Mouse (Mus musculus) heart, postnatal 0 days (tissue): ENCODE data around the gene Gm10153. TPM values are rescaled to one million over a fixed set of nuclear protein-coding genes. Genes with fewer than 3 reads are reported as not detected.
"Not testable (repeated sequence)": the region's sequence is repeated elsewhere in the genome, so short reads cannot be mapped to it uniquely, and the experiment has no call there.

Experiments used
- ATAC-seq: fragments of 200-750 bp; cut with Nextera tagmentation; 2 replicates; pipeline ENCODE4 v1.8.0; 2017; ENCODE audit warnings: low read depth, moderate number of reproducible peaks, moderate library complexity; ENCODE audit not compliant: insufficient read depth
- DNase-seq: peaks from one replicate; pipeline ENCODE4 v3.0.0-alpha.2; 2016; ENCODE audit warnings: low spot score
- H3K27ac ChIP-seq: fragments of 300-500 bp; sonication (generic); 2 replicates; pipeline ENCODE4 v1.5.1; 2014; ENCODE audit warnings: low read depth, mild to moderate bottlenecking
- H3K27me3 ChIP-seq: fragments of 300-500 bp; sonication (generic); 2 replicates; pipeline ENCODE4 v1.6.1; 2014; ENCODE audit warnings: low read length, mixed read lengths; ENCODE audit not compliant: control insufficient read depth, insufficient read depth
- H3K36me3 ChIP-seq: fragments of 300-500 bp; sonication (generic); replicated peaks from 2 replicates; pipeline ENCODE4 v1.6.1; 2014; ENCODE audit warnings: low read length, mixed read lengths; ENCODE audit not compliant: control insufficient read depth, insufficient read depth
- H3K4me1 ChIP-seq: fragments of 300-500 bp; sonication (generic); 2 replicates; pipeline ENCODE4 v1.6.1; 2014; ENCODE audit warnings: antibody characterized with exemption; ENCODE audit not compliant: control insufficient read depth, insufficient read depth
- H3K4me2 ChIP-seq: fragments of 300-500 bp; sonication (generic); 2 replicates; pipeline ENCODE4 v1.6.1; 2014; ENCODE audit warnings: low read depth, mild to moderate bottlenecking, low read length, moderate library complexity
- H3K4me3 ChIP-seq: fragments of 300-500 bp; sonication (generic); 2 replicates; pipeline ENCODE4 v1.5.1; 2014; ENCODE audit warnings: low read depth, low read length
- H3K9ac ChIP-seq: fragments of 300-500 bp; sonication (generic); replicated peaks from 2 replicates; pipeline ENCODE4 v1.6.1; 2014; ENCODE audit warnings: low read depth, low read length, mixed read lengths
- H3K9me3 ChIP-seq: fragments of 300-500 bp; sonication (generic); replicated peaks from 2 replicates; pipeline ENCODE4 v1.6.1; 2016; ENCODE audit warnings: low read length; ENCODE audit not compliant: control insufficient read depth
- CTCF ChIP-seq: IDR thresholded peaks from 2 replicates; pipeline ENCODE4 v1.5.1; 2016; ENCODE audit warnings: antibody characterized with exemption, control low read depth, low read depth
- EP300 ChIP-seq: IDR thresholded peaks from 2 replicates; pipeline ENCODE4 v1.6.1; 2016; ENCODE audit warnings: antibody characterized with exemption, low read depth
- WGBS: fragments of 180-500 bp; shearing (Covaris S2); extraction: QIAGEN DNeasy Blood & Tissue Kit; methylation state at CpG from one replicate; pipeline ENCODE4 v1.1.7; 2014; 5-methylcytosine and 5-hydroxymethylcytosine counted together
- polyA plus RNA-seq: library from polyadenylated mRNA; unstranded; fragments of >200 nt; fragmentation: Nextera tagmentation; extraction: Ambion mirVana; gene quantifications from 2 replicates; pipeline ENCODE4 v1.2.1, GENCODE M21; 2015
- total RNA-seq: library from RNA; depleted of rRNA; stranded (reverse); fragments of >200 nt; gene quantifications from 2 replicates; pipeline ENCODE4 v1.2.3, GENCODE M21; 2014; ENCODE audit warnings: low replicate concordance; rRNA removed

Gm10153 gene
- total and polyA plus RNA-seq, 2 experiments from 2014 or later = not detected

DNA sequence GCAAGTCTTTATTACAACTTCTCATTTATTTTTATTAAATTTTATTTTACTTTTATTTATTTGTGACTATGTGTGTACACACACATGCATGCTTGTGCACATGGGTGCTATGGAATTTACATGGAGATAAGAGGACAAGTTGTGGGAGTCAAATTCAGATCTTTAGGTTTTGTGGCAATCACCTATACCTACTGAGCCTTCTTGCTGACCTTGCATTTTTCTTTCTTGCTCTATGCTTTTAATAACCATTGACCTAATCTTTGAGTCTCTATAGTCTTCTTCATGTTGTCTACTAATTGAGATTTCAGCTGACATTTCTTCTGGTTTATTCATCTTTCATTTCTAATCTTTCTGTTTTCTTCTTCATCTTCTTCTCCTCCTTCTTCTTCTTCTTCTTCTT, 41.6 kb downstream of the Gm10153 start:
- H3K36me3 ChIP-seq = no peaks in the 10 kb centered on the region
- H3K9me3 ChIP-seq = no peaks in the 10 kb centered on the region
- no peaks in the 10 kb centered on the region for H3K4me1 ChIP-seq
- DNase-seq (no peak), ATAC-seq (no peak)
- H3K4me2 ChIP-seq = no peak overlapping the region
- no peak overlapping the region for H3K4me3 ChIP-seq
- no peak for TF ChIP-seq EP300
- no peak for TF ChIP-seq CTCF
- no peak overlapping the region for H3K9ac ChIP-seq
- no peak overlapping the region for H3K27ac ChIP-seq
- H3K27me3 ChIP-seq = no peaks in the 10 kb centered on the region; the same call in 1 of the 2 replicates

DNA sequence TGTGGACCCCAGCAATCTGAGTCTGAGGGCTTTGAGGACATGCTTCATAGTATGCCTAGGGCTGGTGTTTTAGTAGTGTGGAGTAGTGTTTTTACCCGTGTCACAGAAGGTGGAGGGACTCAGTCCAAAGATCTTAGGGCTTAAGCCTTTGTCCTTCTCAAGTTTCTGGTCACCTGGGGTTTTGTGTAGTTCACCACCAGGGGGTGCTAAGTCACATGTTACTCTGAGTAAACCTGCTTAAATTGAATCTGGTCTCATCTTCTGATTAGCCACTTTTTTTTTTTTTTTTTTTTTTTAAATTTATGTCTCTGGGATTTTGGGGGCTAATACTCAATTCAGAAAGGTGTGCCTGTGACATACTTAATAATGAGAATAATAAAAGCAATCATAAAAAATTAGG, 44.2 kb downstream of the Gm10153 start:
- H3K4me2 ChIP-seq = no peak overlapping the region
- DNase-seq = peak; percentile 63
- H3K4me1 ChIP-seq = peaks cover 2% of the 10 kb centered on the region; the same call in 1 of the 2 replicates
- TF ChIP-seq EP300 (no peak), CTCF (peak; percentile 57)
- no peak for ATAC-seq
- no peak overlapping the region for H3K4me3 ChIP-seq
- no peak overlapping the region for H3K27ac ChIP-seq
- no peaks in the 10 kb centered on the region; the same call in 1 of the 2 replicates for H3K27me3 ChIP-seq
- H3K9ac ChIP-seq = no peak overlapping the region
- H3K36me3 ChIP-seq = no peaks in the 10 kb centered on the region
- WGBS = 0% methylated on average over 1 of the region's 1 CpGs
- no peaks in the 10 kb centered on the region for H3K9me3 ChIP-seq

DNA sequence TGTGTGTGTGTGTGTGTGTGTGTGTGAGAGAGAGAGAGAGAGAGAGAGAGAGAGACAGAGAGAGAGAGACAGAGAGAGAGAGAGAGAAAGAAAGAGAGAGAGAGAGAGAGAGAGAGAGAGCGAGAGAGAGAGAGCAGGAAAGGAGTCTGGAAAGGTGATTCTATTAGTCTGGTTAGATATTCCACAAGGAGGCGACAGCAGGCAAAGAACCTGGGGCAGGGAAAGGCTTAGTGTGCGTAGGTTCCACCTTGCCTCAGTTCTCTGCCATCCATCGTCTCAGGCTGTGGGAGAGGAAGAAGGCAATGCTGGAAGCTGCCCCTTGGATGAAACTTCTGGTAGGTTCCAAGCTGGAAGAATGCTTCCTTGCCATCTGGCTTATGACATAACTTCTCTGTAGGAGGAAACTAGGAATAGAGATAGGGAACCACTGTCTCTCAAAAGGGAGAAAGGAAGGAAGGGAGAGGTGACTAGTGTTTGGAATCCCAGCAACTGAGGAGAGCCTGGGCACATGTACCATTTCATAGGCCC, 44.7 kb downstream of the Gm10153 start:
- no peak overlapping the region for H3K9ac ChIP-seq
- WGBS = 29% methylated on average over 4 of the region's 4 CpGs
- DNase-seq (no peak), ATAC-seq (no peak)
- no peaks in the 10 kb centered on the region; the same call in 1 of the 2 replicates for H3K27me3 ChIP-seq
- peaks cover 7% of the 10 kb centered on the region; the same call in 1 of the 2 replicates for H3K4me1 ChIP-seq
- no peak overlapping the region for H3K27ac ChIP-seq
- no peaks in the 10 kb centered on the region for H3K9me3 ChIP-seq
- TF ChIP-seq EP300 (no peak), CTCF (no peak)
- H3K4me3 ChIP-seq = no peak overlapping the region
- H3K36me3 ChIP-seq = no peaks in the 10 kb centered on the region
- H3K4me2 ChIP-seq = no peak overlapping the region

DNA sequence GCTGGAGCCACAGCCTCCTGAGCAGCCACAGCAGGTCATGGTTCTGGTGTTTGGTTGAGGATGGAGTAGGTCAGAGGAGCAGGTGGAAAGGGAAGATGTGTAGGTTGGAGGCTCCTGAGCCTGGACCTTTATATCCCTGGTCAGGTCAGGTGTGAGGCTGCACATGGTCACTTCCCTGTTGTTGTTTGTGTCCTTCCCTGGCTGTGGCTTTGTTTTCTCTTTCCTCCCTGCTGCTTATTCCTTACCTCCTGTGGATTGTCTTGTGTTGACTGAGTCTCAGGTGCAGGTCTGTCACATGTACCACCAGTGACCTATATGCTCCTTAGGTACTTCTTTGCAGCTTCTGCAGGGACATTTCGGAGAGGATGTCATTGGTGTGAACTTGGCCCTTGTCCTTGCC, 45.7 kb downstream of the Gm10153 start, which contains the start of gene Gm45337:
Gene Gm45337, minus strand, starts transcription at position 101 of the 400 bp plus-strand sequence.
- Histone ChIP-seq H3K9me3 (no peaks in the 10 kb centered on the region), H3K27me3 (no peaks in the 10 kb centered on the region; the same call in 1 of the 2 replicates), H3K9ac (no peak within 1 kb of the TSS), H3K27ac (no peak within 1 kb of the TSS), H3K4me2 (no peak within 1 kb of the TSS), H3K4me3 (no peak within 1 kb of the TSS), H3K4me1 (peaks cover 7% of the 10 kb centered on the region; the same call in 1 of the 2 replicates), H3K36me3 (no peaks in the 10 kb centered on the region)
- 65% methylated on average over 1 of the region's 1 CpGs for WGBS
- ATAC-seq (no peak), DNase-seq (no peak)
- no peak for TF ChIP-seq CTCF
- no peak for TF ChIP-seq EP300

DNA sequence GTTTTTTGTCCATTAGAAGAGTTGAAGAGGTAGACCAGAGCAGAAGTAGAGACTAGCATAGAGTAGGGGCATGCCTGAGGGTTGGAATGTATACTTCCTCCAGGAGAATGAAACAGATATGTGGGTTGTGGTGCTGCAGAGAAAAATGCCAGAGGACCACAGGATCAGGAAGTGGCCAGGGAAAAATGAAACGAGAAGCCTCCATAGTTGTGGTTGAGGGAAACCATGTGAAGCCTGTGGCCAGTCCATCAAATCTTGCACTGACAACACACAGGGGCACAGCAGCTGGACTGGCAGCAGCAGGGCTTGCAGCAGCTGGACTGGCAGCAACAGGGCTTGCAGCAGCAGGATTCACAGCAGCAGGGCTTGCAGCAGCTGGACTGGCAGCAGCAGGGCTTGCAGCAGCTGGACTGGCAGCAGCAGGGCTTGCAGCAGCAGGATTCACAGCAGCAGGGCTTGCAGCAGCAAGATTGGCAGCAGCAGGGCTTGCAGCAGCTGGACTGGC, 46.6 kb downstream of the Gm10153 start:
- H3K36me3 ChIP-seq, H3K27ac ChIP-seq, H3K9ac ChIP-seq, H3K4me1 ChIP-seq, H3K9me3 ChIP-seq, H3K4me2 ChIP-seq, DNase-seq, H3K4me3 ChIP-seq, ATAC-seq, H3K27me3 ChIP-seq: not testable (repeated sequence)
- WGBS = 9% methylated on average over 1 of the region's 1 CpGs

DNA sequence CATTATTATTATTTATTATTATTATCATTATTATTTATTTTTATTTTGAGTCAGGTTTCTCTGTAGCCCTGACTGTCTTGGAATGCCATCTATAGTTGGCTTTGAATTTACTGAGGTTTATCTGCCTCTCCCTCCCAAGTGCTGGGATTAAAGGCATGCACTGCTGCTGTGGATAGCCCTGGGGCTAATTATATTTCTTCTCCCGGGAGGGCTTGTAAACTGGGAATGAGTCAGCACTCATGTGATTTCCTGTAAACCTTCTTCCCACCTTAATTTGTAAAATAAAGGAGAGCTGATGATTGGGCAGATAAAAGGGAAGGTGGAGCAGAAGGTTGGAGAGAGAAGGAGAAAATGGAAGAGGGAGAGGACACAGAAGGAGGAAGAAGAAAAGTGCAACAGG, 49.5 kb downstream of the Gm10153 start:
- Histone ChIP-seq H3K27ac (no peak overlapping the region), H3K4me2 (no peak overlapping the region), H3K36me3 (no peaks in the 10 kb centered on the region), H3K9me3 (no peaks in the 10 kb centered on the region), H3K9ac (no peak overlapping the region), H3K4me1 (peaks cover 7% of the 10 kb centered on the region; the same call in 1 of the 2 replicates), H3K4me3 (no peak overlapping the region), H3K27me3 (no peaks in the 10 kb centered on the region; the same call in 1 of the 2 replicates)
- no peak for DNase-seq
- no peak for ATAC-seq
- TF ChIP-seq CTCF (no peak), EP300 (no peak)
- WGBS = 9% methylated on average over 1 of the region's 1 CpGs

Other genes with a start within 250 kb of the Gm10153 start
- gene Brsk2, start 240.6 kb downstream of the Gm10153 start, total RNA-seq = not detected in 2 replicates
- gene Brsk2, start 240.6 kb downstream of the Gm10153 start, polyA plus RNA-seq = 0.30 and 0.37 TPM in 2 replicates
- gene Mob2, start 129.3 kb downstream of the Gm10153 start, total RNA-seq = 48.3 and 53.6 TPM in 2 replicates
- gene Mob2, start 129.3 kb downstream of the Gm10153 start, polyA plus RNA-seq = 45.5 and 49.6 TPM in 2 replicates
- gene Dusp8, start 94.5 kb downstream of the Gm10153 start, total RNA-seq = 29.4 and 31.4 TPM in 2 replicates
- gene Dusp8, start 94.5 kb downstream of the Gm10153 start, polyA plus RNA-seq = 6.4 and 9.0 TPM in 2 replicates
- not detected in 2 replicates for gene Gm45618, start 69.7 kb downstream of the Gm10153 start, total RNA-seq
- gene Gm45618, start 69.7 kb downstream of the Gm10153 start, polyA plus RNA-seq = not detected in 2 replicates
- not detected in 2 replicates for gene Gm39115, start 54.4 kb downstream of the Gm10153 start, total RNA-seq
- not detected in 2 replicates for gene Gm39115, start 54.4 kb downstream of the Gm10153 start, polyA plus RNA-seq
- not detected in 2 replicates for gene Gm45337, start 45.8 kb downstream of the Gm10153 start, total RNA-seq
- not detected in 2 replicates for gene Gm45337, start 45.8 kb downstream of the Gm10153 start, polyA plus RNA-seq
- gene Gm29735, start 33.3 kb downstream of the Gm10153 start, total RNA-seq = not detected in 2 replicates
- not detected in 2 replicates for gene Gm29735, start 33.3 kb downstream of the Gm10153 start, polyA plus RNA-seq
- not detected in 2 replicates for gene Gm4553, start 24.6 kb downstream of the Gm10153 start, total RNA-seq
- not detected in 2 replicates for gene Gm4553, start 24.6 kb downstream of the Gm10153 start, polyA plus RNA-seq
- not detected in 2 replicates for gene Krtap5-2, start 14.4 kb downstream of the Gm10153 start, total RNA-seq
- gene Krtap5-2, start 14.4 kb downstream of the Gm10153 start, polyA plus RNA-seq = not detected in 2 replicates
- not detected in 2 replicates for gene Krtap5-3, start 11.0 kb upstream of the Gm10153 start, total RNA-seq
- gene Krtap5-3, start 11.0 kb upstream of the Gm10153 start, polyA plus RNA-seq = not detected in 2 replicates
- gene Gm7579, start 21.5 kb upstream of the Gm10153 start, total RNA-seq = not detected in 2 replicates
- not detected in 2 replicates for gene Gm7579, start 21.5 kb upstream of the Gm10153 start, polyA plus RNA-seq
- gene Krtap5-5, start 39.6 kb upstream of the Gm10153 start, total RNA-seq = not detected in 2 replicates
- gene Krtap5-5, start 39.6 kb upstream of the Gm10153 start, polyA plus RNA-seq = not detected in 2 replicates
- gene Gm40460, start 50.7 kb upstream of the Gm10153 start, total RNA-seq = not detected in 2 replicates
- gene Gm40460, start 50.7 kb upstream of the Gm10153 start, polyA plus RNA-seq = not detected in 2 replicates
- gene Gm2431, start 68.0 kb upstream of the Gm10153 start, total RNA-seq = not detected in 2 replicates
- gene Gm2431, start 68.0 kb upstream of the Gm10153 start, polyA plus RNA-seq = not detected in 2 replicates
- not detected in 2 replicates for gene Gm4559, start 84.0 kb upstream of the Gm10153 start, total RNA-seq
- gene Gm4559, start 84.0 kb upstream of the Gm10153 start, polyA plus RNA-seq = not detected in 2 replicates
- not detected in 2 replicates for gene Krtap5-1, start 106.7 kb upstream of the Gm10153 start, total RNA-seq
- not detected in 2 replicates for gene Krtap5-1, start 106.7 kb upstream of the Gm10153 start, polyA plus RNA-seq
- not detected in 2 replicates for gene Krtap5-4, start 113.2 kb upstream of the Gm10153 start, total RNA-seq
- not detected in 2 replicates for gene Krtap5-4, start 113.2 kb upstream of the Gm10153 start, polyA plus RNA-seq
- 0.62 and 4.0 TPM in 2 replicates for gene Ifitm10, start 183.4 kb upstream of the Gm10153 start, total RNA-seq
- 3.4 and 3.9 TPM in 2 replicates for gene Ifitm10, start 183.4 kb upstream of the Gm10153 start, polyA plus RNA-seq
- gene Gm49369, start 192.3 kb upstream of the Gm10153 start, total RNA-seq = not detected in 2 replicates
- gene Gm49369, start 192.3 kb upstream of the Gm10153 start, polyA plus RNA-seq = 0.85 TPM in 1 of 2 replicates, not detected in the other
- 1,049 and 1,105 TPM in 2 replicates for gene Ctsd, start 197.6 kb upstream of the Gm10153 start, total RNA-seq
- gene Ctsd, start 197.6 kb upstream of the Gm10153 start, polyA plus RNA-seq = 484 and 489 TPM in 2 replicates
- 18.0 TPM in 1 of 2 replicates, not detected in the other for gene Syt8, start 244.5 kb upstream of the Gm10153 start, total RNA-seq
- 0.10 TPM in 1 of 2 replicates, not detected in the other for gene Syt8, start 244.5 kb upstream of the Gm10153 start, polyA plus RNA-seq